Mouse (Mus musculus) embryonic facial prominence, embryonic 12.5 days (tissue): ENCODE measurements around the gene Hsd11b1. TPM values are rescaled to one million over a fixed set of nuclear protein-coding genes. Genes with fewer than 3 reads are reported as not detected.

Experiments
- ATAC-seq: fragments of 200-750 bp; cut with Nextera tagmentation; 2 replicates; pipeline ENCODE4 v1.8.0; 2017; ENCODE audit not compliant: insufficient number of reproducible peaks, insufficient read depth, low FRiP score, low TSS enrichment
- H3K27ac ChIP-seq: fragments of 300-500 bp; sonication (generic); 2 replicates; pipeline ENCODE4 v1.5.1; 2016; ENCODE audit warnings: mild to moderate bottlenecking
- H3K27me3 ChIP-seq: fragments of 300-500 bp; sonication (generic); 2 replicates; pipeline ENCODE4 v1.6.1; 2016; ENCODE audit warnings: mild to moderate bottlenecking, moderate library complexity
- H3K36me3 ChIP-seq: fragments of 300-500 bp; sonication (generic); 2 replicates; pipeline ENCODE4 v1.6.1; 2016; ENCODE audit warnings: mild to moderate bottlenecking
- H3K4me1 ChIP-seq: fragments of 300-500 bp; sonication (generic); 2 replicates; pipeline ENCODE4 v1.6.1; 2016
- H3K4me2 ChIP-seq: fragments of 300-500 bp; sonication (generic); replicated peaks from 2 replicates; pipeline ENCODE4 v1.6.1; 2016; ENCODE audit warnings: mild to moderate bottlenecking, moderate library complexity
- H3K4me3 ChIP-seq: fragments of 300-500 bp; sonication (generic); 2 replicates; pipeline ENCODE4 v1.5.1; 2016; ENCODE audit warnings: mild to moderate bottlenecking
- H3K9ac ChIP-seq: fragments of 300-500 bp; sonication (generic); 2 replicates; pipeline ENCODE4 v1.6.1; 2016; ENCODE audit warnings: mild to moderate bottlenecking, moderate library complexity
- H3K9me3 ChIP-seq: fragments of 300-500 bp; sonication (generic); 2 replicates; pipeline ENCODE4 v1.6.1; 2016; ENCODE audit warnings: mild to moderate bottlenecking, moderate library complexity
- WGBS: fragments of 180-500 bp; shearing (Covaris S2); methylation state at CpG from one replicate; pipeline ENCODE4 v1.1.7; 2016; 5-methylcytosine and 5-hydroxymethylcytosine counted together
- polyA plus RNA-seq: library from polyadenylated mRNA; unstranded; fragments of >200 nt; fragmentation: Nextera tagmentation; extraction: Ambion mirVana; gene quantifications from 2 replicates; pipeline ENCODE4 v1.2.1, GENCODE M21; 2016

The Hsd11b1 gene
- polyA plus RNA-seq, 1 experiment from 2014 or later = 0.60 TPM

GRCm38 (mm10) chr1:193234930-193235329, 28.9 kb downstream of the Hsd11b1 start:
- H3K9me3 ChIP-seq = no peaks in the 10 kb centered on the region
- H3K36me3 ChIP-seq = no peaks in the 10 kb centered on the region
- WGBS = 83% methylated on average over 7 of the region's 7 CpGs
- ATAC-seq = no peak
- no peak overlapping the region for H3K27ac ChIP-seq
- no peak overlapping the region for H3K4me2 ChIP-seq
- H3K4me3 ChIP-seq = no peak overlapping the region
- no peaks in the 10 kb centered on the region for H3K27me3 ChIP-seq
- H3K9ac ChIP-seq = no peak overlapping the region
- no peaks in the 10 kb centered on the region for H3K4me1 ChIP-seq

- no peak for ATAC-seq
- Histone ChIP-seq H3K4me3 (no peak overlapping the region), H3K4me2 (no peak overlapping the region), H3K27me3 (no peaks in the 10 kb centered on the region), H3K27ac (no peak overlapping the region), H3K9ac (no peak overlapping the region), H3K4me1 (no peaks in the 10 kb centered on the region), H3K9me3 (no peaks in the 10 kb centered on the region), H3K36me3 (no peaks in the 10 kb centered on the region)
- WGBS = 94% methylated on average over 2 of the region's 2 CpGs
Observed at GRCm38 (mm10) chr1:193234130-193234645, 29.7 kb downstream of the Hsd11b1 start.

GRCm38 (mm10) chr1:193232732-193233131, 31.1 kb downstream of the Hsd11b1 start:
- Histone ChIP-seq H3K9ac (no peak overlapping the region), H3K36me3 (no peaks in the 10 kb centered on the region), H3K4me2 (no peak overlapping the region), H3K4me3 (no peak overlapping the region), H3K27ac (no peak overlapping the region), H3K27me3 (no peaks in the 10 kb centered on the region), H3K9me3 (no peaks in the 10 kb centered on the region), H3K4me1 (no peaks in the 10 kb centered on the region)
- WGBS = 77% methylated on average over 2 of the region's 2 CpGs
- no peak for ATAC-seq

GRCm38 (mm10) chr1:193230935-193231334, 32.9 kb downstream of the Hsd11b1 start:
- 0 out of 2 replicates have a peak, but pooled peaks cover 8% of the 10 kb centered on the region for H3K4me1 ChIP-seq
- H3K27ac ChIP-seq = no peak overlapping the region
- H3K4me3 ChIP-seq = no peak overlapping the region
- WGBS = 56% methylated on average over 5 of the region's 5 CpGs
- no peaks in the 10 kb centered on the region for H3K36me3 ChIP-seq
- no peak overlapping the region for H3K9ac ChIP-seq
- no peak for ATAC-seq
- H3K4me2 ChIP-seq = no peak overlapping the region
- H3K9me3 ChIP-seq = no peaks in the 10 kb centered on the region
- no peaks in the 10 kb centered on the region for H3K27me3 ChIP-seq

GRCm38 (mm10) chr1:193230531-193230930, 33.3 kb downstream of the Hsd11b1 start:
- H3K4me2 ChIP-seq = no peak overlapping the region
- WGBS = 79% methylated on average over 3 of the region's 3 CpGs

GRCm38 (mm10) chr1:193229570-193229969, 34.3 kb downstream of the Hsd11b1 start:
- H3K4me1 ChIP-seq = peaks cover 14% of the 10 kb centered on the region; the same call in 1 of the 2 replicates
- H3K36me3 ChIP-seq = no peaks in the 10 kb centered on the region
- no peak for ATAC-seq
- H3K9ac ChIP-seq = no peak overlapping the region
- H3K9me3 ChIP-seq = no peaks in the 10 kb centered on the region
- no peak overlapping the region for H3K4me3 ChIP-seq
- 89% methylated on average over 5 of the region's 5 CpGs for WGBS
- no peaks in the 10 kb centered on the region for H3K27me3 ChIP-seq
- no peak overlapping the region for H3K27ac ChIP-seq
- H3K4me2 ChIP-seq = no peak overlapping the region

More at GRCm38 (mm10) chr1:193230531-193230930, 33.3 kb downstream of the Hsd11b1 start:
- Histone ChIP-seq H3K27me3 (no peaks in the 10 kb centered on the region), H3K36me3 (no peaks in the 10 kb centered on the region), H3K4me1 (0 out of 2 replicates have a peak, but pooled peaks cover 10% of the 10 kb centered on the region), H3K9ac (no peak overlapping the region), H3K4me3 (no peak overlapping the region), H3K9me3 (no peaks in the 10 kb centered on the region), H3K27ac (no peak overlapping the region)
- ATAC-seq = no peak

- no peaks in the 10 kb centered on the region for H3K36me3 ChIP-seq
- no peak overlapping the region for H3K4me2 ChIP-seq
- no peak overlapping the region for H3K9ac ChIP-seq
- ATAC-seq = no peak
- H3K9me3 ChIP-seq = no peaks in the 10 kb centered on the region
- no peak overlapping the region for H3K27ac ChIP-seq
- H3K27me3 ChIP-seq = no peaks in the 10 kb centered on the region
- no peak overlapping the region for H3K4me3 ChIP-seq
- peaks cover 14% of the 10 kb centered on the region; the same call in 1 of the 2 replicates for H3K4me1 ChIP-seq
- WGBS = 50% methylated on average over 4 of the region's 4 CpGs
Observed at GRCm38 (mm10) chr1:193227537-193227936, 36.3 kb downstream of the Hsd11b1 start.

- no peaks in the 10 kb centered on the region for H3K27me3 ChIP-seq
- H3K4me3 ChIP-seq = no peak overlapping the region
- H3K9me3 ChIP-seq = no peaks in the 10 kb centered on the region
- no peak overlapping the region for H3K27ac ChIP-seq
- no peak overlapping the region for H3K4me2 ChIP-seq
- H3K9ac ChIP-seq = no peak overlapping the region
- H3K36me3 ChIP-seq = no peaks in the 10 kb centered on the region
- no peak for ATAC-seq
- WGBS = 38% methylated on average over 7 of the region's 7 CpGs
- peaks cover 14% of the 10 kb centered on the region; the same call in 1 of the 2 replicates for H3K4me1 ChIP-seq
Observed at GRCm38 (mm10) chr1:193226724-193227522, 37.0 kb downstream of the Hsd11b1 start.

GRCm38 (mm10) chr1:193226114-193226513, 37.8 kb downstream of the Hsd11b1 start:
- Histone ChIP-seq H3K4me3 (no peak overlapping the region), H3K9ac (no peak overlapping the region), H3K4me2 (no peak overlapping the region), H3K9me3 (no peaks in the 10 kb centered on the region), H3K4me1 (peaks cover 14% of the 10 kb centered on the region; the same call in 1 of the 2 replicates), H3K27me3 (no peaks in the 10 kb centered on the region), H3K27ac (no peak overlapping the region), H3K36me3 (no peaks in the 10 kb centered on the region)
- 87% methylated on average over 4 of the region's 4 CpGs for WGBS
- no peak for ATAC-seq

- H3K36me3 ChIP-seq = no peaks in the 10 kb centered on the region
- no peak for ATAC-seq
- no peaks in the 10 kb centered on the region for H3K27me3 ChIP-seq
- no peak overlapping the region for H3K4me2 ChIP-seq
- H3K9ac ChIP-seq = no peak overlapping the region
- no peak overlapping the region for H3K27ac ChIP-seq
- no peaks in the 10 kb centered on the region for H3K9me3 ChIP-seq
- H3K4me1 ChIP-seq = peaks cover 14% of the 10 kb centered on the region; the same call in 1 of the 2 replicates
- WGBS = 7% methylated on average over 3 of the region's 3 CpGs
- no peak overlapping the region for H3K4me3 ChIP-seq
Observed at GRCm38 (mm10) chr1:193225531-193225930, 38.3 kb downstream of the Hsd11b1 start.

GRCm38 (mm10) chr1:193220408-193220807, 43.5 kb downstream of the Hsd11b1 start:
- no peak for ATAC-seq
- H3K27me3 ChIP-seq = no peaks in the 10 kb centered on the region
- no peak overlapping the region for H3K9ac ChIP-seq
- H3K4me2 ChIP-seq = no peak overlapping the region
- H3K4me1 ChIP-seq = peaks cover 3% of the 10 kb centered on the region; the same call in 1 of the 2 replicates
- no peak overlapping the region for H3K27ac ChIP-seq
- no peaks in the 10 kb centered on the region for H3K36me3 ChIP-seq
- 70% methylated on average over 5 of the region's 5 CpGs for WGBS
- H3K9me3 ChIP-seq = no peaks in the 10 kb centered on the region
- H3K4me3 ChIP-seq = no peak overlapping the region

GRCm38 (mm10) chr1:193216000-193216399, 47.9 kb downstream of the Hsd11b1 start:
- no peak overlapping the region for H3K9ac ChIP-seq
- H3K4me2 ChIP-seq = no peak overlapping the region
- no peaks in the 10 kb centered on the region for H3K36me3 ChIP-seq
- H3K4me3 ChIP-seq = no peak overlapping the region
- H3K4me1 ChIP-seq = no peaks in the 10 kb centered on the region
- ATAC-seq = no peak
- no peak overlapping the region for H3K27ac ChIP-seq
- no peaks in the 10 kb centered on the region for H3K9me3 ChIP-seq
- 82% methylated on average over 3 of the region's 3 CpGs for WGBS
- no peaks in the 10 kb centered on the region for H3K27me3 ChIP-seq
